Mouse (Mus musculus): ENCODE measurements around the gene Fnbp1. TPM values are rescaled to one million over a fixed set of nuclear protein-coding genes. Genes with fewer than 3 reads are reported as not detected.

Gene Fnbp1
- total RNA-seq, 2 experiments from 2014 or later: 16.5 to 21.1 TPM

- intact Hi-C loops (cut with DNase I; ENCODE audit: low total_unique reads): no loop called here
- DNase-seq: peak; percentile 84
Measured at GRCm38 (mm10) chr2:31151892-31152812, 10.3 kb upstream of the Fnbp1 start, which contains the start of gene Gpr107. Gpr107 (plus strand) TSS chr2:31152316.

- intact Hi-C loops (cut with DNase I; ENCODE audit: low total_unique reads): no loop called here
- DNase-seq: no peak
Measured at GRCm38 (mm10) chr2:31150762-31151161, 9.0 kb upstream of the Fnbp1 start.

GRCm38 (mm10) chr2:31147054-31147453 lies 5.2 kb upstream of the Fnbp1 start:
- no peak for DNase-seq
- intact Hi-C loops (cut with DNase I; ENCODE audit: low total_unique reads): loop anchor here (5.0 kb wide), 1 partner anchor 120 kb away; no protein-coding TSS in a partner anchor

GRCm38 (mm10) chr2:31144901-31145300 lies 3.1 kb upstream of the Fnbp1 start:
- DNase-seq: no peak
- intact Hi-C loops (cut with DNase I; ENCODE audit: low total_unique reads): loop anchor here (5.0 kb wide), 1 partner anchor 118 kb away; no protein-coding TSS in a partner anchor

- intact Hi-C loops (cut with DNase I; ENCODE audit: low total_unique reads): no loop called here
- no peak for DNase-seq
Measured at GRCm38 (mm10) chr2:31143768-31144695, 2.2 kb upstream of the Fnbp1 start.

GRCm38 (mm10) chr2:31143326-31143725 lies 1.5 kb upstream of the Fnbp1 start:
- intact Hi-C loops (cut with DNase I; ENCODE audit: low total_unique reads): no loop called here

GRCm38 (mm10) chr2:31142505-31142904 lies 697 bp upstream of the Fnbp1 start:
- no peak for DNase-seq
- intact Hi-C loops (cut with DNase I; ENCODE audit: low total_unique reads): no loop called here

More at GRCm38 (mm10) chr2:31143326-31143725, 1.5 kb upstream of the Fnbp1 start:
- no peak for DNase-seq

GRCm38 (mm10) chr2:31141074-31141866 lies 538 bp downstream of the Fnbp1 start:
- DNase-seq: peak; percentile 30
- intact Hi-C loops (cut with DNase I; ENCODE audit: low total_unique reads): no loop called here

GRCm38 (mm10) chr2:31140772-31141073 lies 1.1 kb downstream of the Fnbp1 start:
- DNase-seq: no peak
- intact Hi-C loops (cut with DNase I; ENCODE audit: low total_unique reads): no loop called here

- DNase-seq: no peak
- intact Hi-C loops (cut with DNase I; ENCODE audit: low total_unique reads): no loop called here
Measured at GRCm38 (mm10) chr2:31139991-31140771, 1.6 kb downstream of the Fnbp1 start.

GRCm38 (mm10) chr2:31139174-31139632 lies 2.6 kb downstream of the Fnbp1 start:
- intact Hi-C loops (cut with DNase I; ENCODE audit: low total_unique reads): no loop called here
- DNase-seq: no peak

GRCm38 (mm10) chr2:31137018-31137590 lies 4.7 kb downstream of the Fnbp1 start:
- intact Hi-C loops (cut with DNase I; ENCODE audit: low total_unique reads): no loop called here
- DNase-seq: no peak

GRCm38 (mm10) chr2:31136338-31136737 lies 5.5 kb downstream of the Fnbp1 start:
- intact Hi-C loops (cut with DNase I; ENCODE audit: low total_unique reads): no loop called here
- no peak for DNase-seq

GRCm38 (mm10) chr2:31135512-31135931 lies 6.3 kb downstream of the Fnbp1 start:
- intact Hi-C loops (cut with DNase I; ENCODE audit: low total_unique reads): no loop called here

GRCm38 (mm10) chr2:31133981-31134380 lies 7.8 kb downstream of the Fnbp1 start:
- intact Hi-C loops (cut with DNase I; ENCODE audit: low total_unique reads): no loop called here
- DNase-seq: no peak

More at GRCm38 (mm10) chr2:31135512-31135931, 6.3 kb downstream of the Fnbp1 start:
- no peak for DNase-seq

GRCm38 (mm10) chr2:31132682-31133081 lies 9.1 kb downstream of the Fnbp1 start:
- intact Hi-C loops (cut with DNase I; ENCODE audit: low total_unique reads): no loop called here
- no peak for DNase-seq

GRCm38 (mm10) chr2:31130815-31131299 lies 11.0 kb downstream of the Fnbp1 start:
- intact Hi-C loops (cut with DNase I; ENCODE audit: low total_unique reads): no loop called here
- DNase-seq: no peak

Measured in gastrocnemius, postnatal 14 days (tissue).